Mouse (Mus musculus) stomach, embryonic 15.5 days (tissue): ENCODE data around the gene Lama4. TPM values are rescaled to one million over a fixed set of nuclear protein-coding genes. Genes with fewer than 3 reads are reported as not detected.

Source experiments
- ATAC-seq: fragments of 200-750 bp; cut with Nextera tagmentation; 2 replicates; pipeline ENCODE4 v1.8.0; 2017; ENCODE audit warnings: low read depth, moderate number of reproducible peaks, moderate TSS enrichment; ENCODE audit not compliant: insufficient read depth, low FRiP score
- H3K27ac ChIP-seq: fragments of 300-500 bp; sonication (generic); 2 replicates; pipeline ENCODE4 v1.5.1; 2015; ENCODE audit warnings: mild to moderate bottlenecking, inconsistent platforms
- H3K27me3 ChIP-seq: fragments of 300-500 bp; sonication (generic); replicated peaks from 2 replicates; pipeline ENCODE4 v1.6.1; 2015; ENCODE audit warnings: inconsistent platforms
- H3K36me3 ChIP-seq: fragments of 300-500 bp; sonication (generic); 2 replicates; pipeline ENCODE4 v1.6.1; 2015; ENCODE audit warnings: inconsistent platforms
- H3K4me1 ChIP-seq: fragments of 300-500 bp; sonication (generic); 2 replicates; pipeline ENCODE4 v1.6.1; 2015; ENCODE audit warnings: inconsistent platforms
- H3K4me2 ChIP-seq: fragments of 300-500 bp; sonication (generic); 2 replicates; pipeline ENCODE4 v1.6.1; 2015; ENCODE audit warnings: mild to moderate bottlenecking, inconsistent platforms
- H3K4me3 ChIP-seq: fragments of 300-500 bp; sonication (generic); replicated peaks from 2 replicates; pipeline ENCODE4 v1.5.1; 2015; ENCODE audit warnings: inconsistent platforms
- H3K9ac ChIP-seq: fragments of 300-500 bp; sonication (generic); 2 replicates; pipeline ENCODE4 v1.6.1; 2015; ENCODE audit warnings: inconsistent platforms
- H3K9me3 ChIP-seq: fragments of 300-500 bp; sonication (generic); 2 replicates; pipeline ENCODE4 v1.6.1; 2016; ENCODE audit warnings: inconsistent platforms
- WGBS: fragments of 180-500 bp; shearing (Covaris S2); methylation state at CpG from one replicate; pipeline ENCODE4 v1.1.7; 2015; 5-methylcytosine and 5-hydroxymethylcytosine counted together
- polyA plus RNA-seq: library from polyadenylated mRNA; unstranded; fragments of >200 nt; fragmentation: Nextera tagmentation; extraction: Ambion mirVana; gene quantifications from 2 replicates; pipeline ENCODE4 v1.2.1, GENCODE M21; 2015

Gene Lama4
- 52.5 and 61.1 TPM in 2 replicates for polyA plus RNA-seq

GRCm38 (mm10) chr10:38965075-38965781, at the start of gene Lama4:
Lama4 (plus strand) TSS chr10:38965515.
- no peaks in the 10 kb centered on the region for H3K9me3 ChIP-seq
- peak within 1 kb of the TSS; percentile 62 for H3K4me2 ChIP-seq
- H3K27ac ChIP-seq: peak within 1 kb of the TSS; percentile 76
- H3K4me1 ChIP-seq: no peaks in the 10 kb centered on the region
- no peaks in the 10 kb centered on the region for H3K36me3 ChIP-seq
- ATAC-seq: peak; percentile 78
- WGBS: 2% methylated on average over 24 of the region's 24 CpGs
- peak within 1 kb of the TSS; percentile 45 for H3K9ac ChIP-seq
- H3K27me3 ChIP-seq: no peaks in the 10 kb centered on the region
- peak within 1 kb of the TSS; percentile 45 for H3K4me3 ChIP-seq

- Histone ChIP-seq H3K4me2 (no peak overlapping the region), H3K9ac (no peak overlapping the region), H3K9me3 (no peaks in the 10 kb centered on the region), H3K4me1 (0 out of 2 replicates have a peak, but pooled peaks cover 4% of the 10 kb centered on the region), H3K27ac (0 out of 2 replicates have a peak overlapping the region, but pooled peaks have one; percentile 31), H3K27me3 (no peaks in the 10 kb centered on the region), H3K36me3 (no peaks in the 10 kb centered on the region), H3K4me3 (no peak overlapping the region)
- ATAC-seq: no peak
- 35% methylated on average over 4 of the region's 4 CpGs for WGBS
These were observed 49.2 kb upstream of the Lama4 start for GRCm38 (mm10) chr10:38916027-38916617.

GRCm38 (mm10) chr10:38928940-38929697, 36.2 kb upstream of the Lama4 start:
- Histone ChIP-seq H3K4me1 (no peaks in the 10 kb centered on the region), H3K9me3 (no peaks in the 10 kb centered on the region), H3K36me3 (no peaks in the 10 kb centered on the region), H3K27ac (no peak overlapping the region), H3K9ac (no peak overlapping the region), H3K27me3 (no peaks in the 10 kb centered on the region), H3K4me2 (no peak overlapping the region), H3K4me3 (no peak overlapping the region)
- WGBS: 75% methylated on average over 6 of the region's 6 CpGs
- ATAC-seq: no peak

- ATAC-seq: no peak
- Histone ChIP-seq H3K9ac (no peak overlapping the region), H3K9me3 (no peaks in the 10 kb centered on the region), H3K27ac (no peak overlapping the region), H3K36me3 (no peaks in the 10 kb centered on the region), H3K4me2 (no peak overlapping the region), H3K4me1 (no peaks in the 10 kb centered on the region), H3K4me3 (no peak overlapping the region), H3K27me3 (no peaks in the 10 kb centered on the region)
- WGBS: 51% methylated on average over 2 of the region's 2 CpGs
These were observed 20.6 kb upstream of the Lama4 start for GRCm38 (mm10) chr10:38944701-38945100.

GRCm38 (mm10) chr10:38961920-38962319, 3.4 kb upstream of the Lama4 start:
- no peaks in the 10 kb centered on the region for H3K36me3 ChIP-seq
- no peak overlapping the region for H3K27ac ChIP-seq
- WGBS: 45% methylated on average over 2 of the region's 2 CpGs
- H3K4me3 ChIP-seq: no peak overlapping the region
- H3K4me1 ChIP-seq: no peaks in the 10 kb centered on the region
- no peaks in the 10 kb centered on the region for H3K9me3 ChIP-seq
- ATAC-seq: no peak
- no peak overlapping the region for H3K4me2 ChIP-seq
- H3K27me3 ChIP-seq: no peaks in the 10 kb centered on the region
- H3K9ac ChIP-seq: no peak overlapping the region

GRCm38 (mm10) chr10:38964719-38965074, 618 bp upstream of the Lama4 start:
- H3K27me3 ChIP-seq: no peaks in the 10 kb centered on the region
- no peak overlapping the region for H3K9ac ChIP-seq
- H3K4me2 ChIP-seq: peak overlapping the region; percentile 62; the same call in 1 of the 2 replicates
- H3K9me3 ChIP-seq: no peaks in the 10 kb centered on the region
- H3K4me3 ChIP-seq: no peak overlapping the region
- H3K36me3 ChIP-seq: no peaks in the 10 kb centered on the region
- no peak; the same call in 1 of the 2 replicates for ATAC-seq
- 76% methylated on average over 4 of the region's 4 CpGs for WGBS
- H3K27ac ChIP-seq: peak overlapping the region; percentile 76
- no peaks in the 10 kb centered on the region for H3K4me1 ChIP-seq

GRCm38 (mm10) chr10:38965857-38966256, 542 bp downstream of the Lama4 start:
- Histone ChIP-seq H3K9ac (peak overlapping the region; percentile 45), H3K4me3 (peak overlapping the region; percentile 45), H3K4me2 (peak overlapping the region; percentile 62), H3K4me1 (no peaks in the 10 kb centered on the region), H3K27me3 (no peaks in the 10 kb centered on the region), H3K27ac (peak overlapping the region; percentile 76), H3K36me3 (no peaks in the 10 kb centered on the region), H3K9me3 (no peaks in the 10 kb centered on the region)
- ATAC-seq: no peak
- 2% methylated on average over 14 of the region's 14 CpGs for WGBS

- no peaks in the 10 kb centered on the region for H3K4me1 ChIP-seq
- WGBS: 65% methylated on average over 2 of the region's 2 CpGs
- no peak overlapping the region; the same call in 1 of the 2 replicates for H3K27ac ChIP-seq
These were observed 1.3 kb downstream of the Lama4 start for GRCm38 (mm10) chr10:38966646-38967045.

GRCm38 (mm10) chr10:38968326-38969072, 3.2 kb downstream of the Lama4 start:
- no peak for ATAC-seq

More at GRCm38 (mm10) chr10:38966646-38967045, 1.3 kb downstream of the Lama4 start:
- Histone ChIP-seq H3K36me3 (no peaks in the 10 kb centered on the region), H3K27me3 (no peaks in the 10 kb centered on the region), H3K4me3 (peak overlapping the region; percentile 45), H3K9ac (no peak overlapping the region), H3K4me2 (peak overlapping the region; percentile 62), H3K9me3 (no peaks in the 10 kb centered on the region)
- no peak for ATAC-seq

GRCm38 (mm10) chr10:38969543-38969942, 4.2 kb downstream of the Lama4 start:
- H3K4me1 ChIP-seq: no peaks in the 10 kb centered on the region
- WGBS: 79% methylated on average over 2 of the region's 2 CpGs
- H3K4me2 ChIP-seq: peak overlapping the region; percentile 43; the same call in 1 of the 2 replicates
- H3K9ac ChIP-seq: no peak overlapping the region
- ATAC-seq: no peak
- H3K9me3 ChIP-seq: no peaks in the 10 kb centered on the region
- no peak overlapping the region for H3K4me3 ChIP-seq
- no peak overlapping the region for H3K27ac ChIP-seq
- H3K27me3 ChIP-seq: no peaks in the 10 kb centered on the region
- H3K36me3 ChIP-seq: no peaks in the 10 kb centered on the region

More at GRCm38 (mm10) chr10:38968326-38969072, 3.2 kb downstream of the Lama4 start:
- H3K4me1 ChIP-seq: no peaks in the 10 kb centered on the region
- H3K4me2 ChIP-seq: peak overlapping the region; percentile 43
- no peaks in the 10 kb centered on the region for H3K36me3 ChIP-seq
- H3K27me3 ChIP-seq: no peaks in the 10 kb centered on the region
- peak overlapping the region; percentile 20; the same call in 1 of the 2 replicates for H3K4me3 ChIP-seq
- H3K27ac ChIP-seq: no peak overlapping the region
- H3K9ac ChIP-seq: no peak overlapping the region
- no peaks in the 10 kb centered on the region for H3K9me3 ChIP-seq
- 63% methylated on average over 10 of the region's 10 CpGs for WGBS

GRCm38 (mm10) chr10:38969975-38970374, 4.7 kb downstream of the Lama4 start:
- no peak overlapping the region for H3K4me2 ChIP-seq
- no peak for ATAC-seq

More at GRCm38 (mm10) chr10:38969975-38970374, 4.7 kb downstream of the Lama4 start:
- H3K9ac ChIP-seq: no peak overlapping the region
- H3K9me3 ChIP-seq: no peaks in the 10 kb centered on the region
- no peaks in the 10 kb centered on the region for H3K27me3 ChIP-seq
- H3K36me3 ChIP-seq: no peaks in the 10 kb centered on the region
- no peak overlapping the region for H3K4me3 ChIP-seq
- H3K4me1 ChIP-seq: no peaks in the 10 kb centered on the region
- WGBS: 64% methylated on average over 6 of the region's 6 CpGs
- no peak overlapping the region for H3K27ac ChIP-seq
